Mouse (Mus musculus) mesoderm, embryonic 11.5 days (tissue): ENCODE results near the gene Safb2.

Source experiments
- DNase-seq: peaks from one replicate; pipeline ENCODE4 v3.0.0-alpha.2; 2012; ENCODE audit warnings: low read depth, low spot score

The Safb2 gene

GRCm38 (mm10) chr17:56609452-56610171, 25.2 kb upstream of the Safb2 start, which contains the start of gene 2410015M20Rik:
Gene 2410015M20Rik (minus strand): TSS chr17:56609771.
- peak; percentile 95 for DNase-seq

- no peak for DNase-seq
Measured at GRCm38 (mm10) chr17:56608699-56609098, 24.3 kb upstream of the Safb2 start.

GRCm38 (mm10) chr17:56607521-56608062, 23.2 kb upstream of the Safb2 start:
- DNase-seq = no peak

- no peak for DNase-seq
Measured at GRCm38 (mm10) chr17:56605431-56605830, 21.0 kb upstream of the Safb2 start.

- no peak for DNase-seq
Measured at GRCm38 (mm10) chr17:56604422-56604821, 20.0 kb upstream of the Safb2 start.

GRCm38 (mm10) chr17:56604070-56604380, 19.6 kb upstream of the Safb2 start:
- DNase-seq = no peak

- DNase-seq = no peak
Measured at GRCm38 (mm10) chr17:56603186-56604069, 19.0 kb upstream of the Safb2 start.

- DNase-seq = no peak
Measured at GRCm38 (mm10) chr17:56593527-56594271, 9.3 kb upstream of the Safb2 start.

- DNase-seq = no peak
Measured at GRCm38 (mm10) chr17:56592553-56592952, 8.2 kb upstream of the Safb2 start.

GRCm38 (mm10) chr17:56588921-56589320, 4.5 kb upstream of the Safb2 start:
- no peak for DNase-seq

GRCm38 (mm10) chr17:56587773-56588172, 3.4 kb upstream of the Safb2 start:
- DNase-seq = no peak

GRCm38 (mm10) chr17:56585171-56585821, 911 bp upstream of the Safb2 start:
- DNase-seq = peak; percentile 43

- peak; percentile 28 for DNase-seq
Measured at GRCm38 (mm10) chr17:56583611-56584256, 651 bp downstream of the Safb2 start.

GRCm38 (mm10) chr17:56583071-56583470, 1.3 kb downstream of the Safb2 start:
- no peak for DNase-seq

GRCm38 (mm10) chr17:56572939-56573338, 11.4 kb downstream of the Safb2 start:
- no peak for DNase-seq

- DNase-seq = no peak
Measured at GRCm38 (mm10) chr17:56572154-56572553, 12.2 kb downstream of the Safb2 start.

- DNase-seq = no peak
Measured at GRCm38 (mm10) chr17:56570287-56570686, 14.1 kb downstream of the Safb2 start.

- DNase-seq = no peak
Measured at GRCm38 (mm10) chr17:56567370-56567769, 17.0 kb downstream of the Safb2 start.

- no peak for DNase-seq
Measured at GRCm38 (mm10) chr17:56566918-56567317, 17.5 kb downstream of the Safb2 start.

GRCm38 (mm10) chr17:56566293-56566692, 18.1 kb downstream of the Safb2 start:
- DNase-seq = no peak

GRCm38 (mm10) chr17:56561866-56562265, 22.5 kb downstream of the Safb2 start:
- no peak for DNase-seq
